Mouse (Mus musculus) olfactory bulb, adult 2 months (tissue): ENCODE data around the gene Gmcl1. TPM values are rescaled to one million over a fixed set of nuclear protein-coding genes. Genes with fewer than 3 reads are reported as not detected.

Experiments
- H3K27ac ChIP-seq: fragments of 200-500 bp; 2 replicates; pipeline ENCODE4 v1.5.1; 2012; ENCODE audit warnings: low read depth, low read length; ENCODE audit not compliant: insufficient read depth
- H3K4me1 ChIP-seq: fragments of 200-500 bp; 2 replicates; pipeline ENCODE4 v1.6.1; 2012; ENCODE audit warnings: low read length; ENCODE audit not compliant: control insufficient read depth, insufficient read depth
- H3K4me3 ChIP-seq: fragments of 200-500 bp; 2 replicates; pipeline ENCODE4 v1.5.1; 2012; ENCODE audit warnings: mild to moderate bottlenecking, low read depth, low read length, moderate library complexity; ENCODE audit not compliant: insufficient read depth
- CTCF ChIP-seq: fragments of 200-500 bp; IDR thresholded peaks from 2 replicates; pipeline ENCODE4 v1.5.1; 2012; ENCODE audit warnings: low read depth, mild to moderate bottlenecking, low read length, moderate library complexity; ENCODE audit not compliant: insufficient read depth
- POLR2A ChIP-seq: fragments of 200-500 bp; IDR thresholded peaks from 2 replicates; pipeline ENCODE4 v1.6.1; 2012; ENCODE audit warnings: mild to moderate bottlenecking, low read depth, low read length, moderate library complexity; ENCODE audit not compliant: insufficient read depth
- WGBS: fragments of 180-500 bp; shearing (Covaris S2); methylation state at CpG from one replicate; pipeline ENCODE4 v1.1.7; 2018; 5-methylcytosine and 5-hydroxymethylcytosine counted together
- polyA plus RNA-seq: library from polyadenylated mRNA; stranded (reverse); fragments of >200 nt; gene quantifications from 2 replicates; pipeline ENCODE4 v1.2.4, GENCODE M21; 2012; ENCODE audit warnings: low replicate concordance; ENCODE audit not compliant: missing spikeins, insufficient read depth, insufficient read length

The Gmcl1 gene
- polyA plus RNA-seq, result not detected in 2 replicates

GRCm38 (mm10) chr6:86733183-86733876 is at the start of gene Gmcl1:
Gmcl1 (minus strand) TSS chr6:86733383.
- peak within 1 kb of the TSS; percentile 15; the same call in 1 of the 2 replicates for H3K27ac ChIP-seq
- WGBS, result under 1% methylated on average over 59 of the region's 59 CpGs
- H3K4me3 ChIP-seq, result peak within 1 kb of the TSS; percentile 77
- TF ChIP-seq CTCF (no peak), POLR2A (peak; percentile 91)
- peaks cover 4% of the 10 kb centered on the region; the same call in 1 of the 2 replicates for H3K4me1 ChIP-seq

- Histone ChIP-seq H3K27ac (no peak overlapping the region), H3K4me3 (no peak overlapping the region), H3K4me1 (peaks cover 5% of the 10 kb centered on the region; the same call in 1 of the 2 replicates)
- 72% methylated on average over 3 of the region's 3 CpGs for WGBS
- TF ChIP-seq CTCF (no peak), POLR2A (no peak)
Measured at GRCm38 (mm10) chr6:86782342-86782741, 49.2 kb upstream of the Gmcl1 start.

GRCm38 (mm10) chr6:86781361-86781957 is 48.3 kb upstream of the Gmcl1 start:
- Histone ChIP-seq H3K27ac (no peak overlapping the region), H3K4me1 (peaks cover 5% of the 10 kb centered on the region; the same call in 1 of the 2 replicates), H3K4me3 (no peak overlapping the region)
- TF ChIP-seq POLR2A (no peak), CTCF (no peak)
- WGBS, result 42% methylated on average over 2 of the region's 2 CpGs

- Histone ChIP-seq H3K4me1 (peaks cover 5% of the 10 kb centered on the region; the same call in 1 of the 2 replicates), H3K27ac (no peak overlapping the region), H3K4me3 (no peak overlapping the region)
- no peak for TF ChIP-seq CTCF
- no peak for TF ChIP-seq POLR2A
- WGBS, result 92% methylated on average over 10 of the region's 10 CpGs
Measured at GRCm38 (mm10) chr6:86778910-86779594, 45.9 kb upstream of the Gmcl1 start.

GRCm38 (mm10) chr6:86777181-86777580 is 44.0 kb upstream of the Gmcl1 start:
- Histone ChIP-seq H3K4me3 (no peak overlapping the region), H3K4me1 (peaks cover 5% of the 10 kb centered on the region; the same call in 1 of the 2 replicates), H3K27ac (no peak overlapping the region)
- TF ChIP-seq CTCF, result no peak
- no peak for TF ChIP-seq POLR2A
- WGBS, result 89% methylated on average over 3 of the region's 3 CpGs

GRCm38 (mm10) chr6:86776706-86777071 is 43.5 kb upstream of the Gmcl1 start:
- WGBS, result 57% methylated on average over 4 of the region's 4 CpGs
- Histone ChIP-seq H3K4me1 (peaks cover 5% of the 10 kb centered on the region; the same call in 1 of the 2 replicates), H3K27ac (no peak overlapping the region), H3K4me3 (no peak overlapping the region)
- TF ChIP-seq CTCF, result no peak

DNA sequence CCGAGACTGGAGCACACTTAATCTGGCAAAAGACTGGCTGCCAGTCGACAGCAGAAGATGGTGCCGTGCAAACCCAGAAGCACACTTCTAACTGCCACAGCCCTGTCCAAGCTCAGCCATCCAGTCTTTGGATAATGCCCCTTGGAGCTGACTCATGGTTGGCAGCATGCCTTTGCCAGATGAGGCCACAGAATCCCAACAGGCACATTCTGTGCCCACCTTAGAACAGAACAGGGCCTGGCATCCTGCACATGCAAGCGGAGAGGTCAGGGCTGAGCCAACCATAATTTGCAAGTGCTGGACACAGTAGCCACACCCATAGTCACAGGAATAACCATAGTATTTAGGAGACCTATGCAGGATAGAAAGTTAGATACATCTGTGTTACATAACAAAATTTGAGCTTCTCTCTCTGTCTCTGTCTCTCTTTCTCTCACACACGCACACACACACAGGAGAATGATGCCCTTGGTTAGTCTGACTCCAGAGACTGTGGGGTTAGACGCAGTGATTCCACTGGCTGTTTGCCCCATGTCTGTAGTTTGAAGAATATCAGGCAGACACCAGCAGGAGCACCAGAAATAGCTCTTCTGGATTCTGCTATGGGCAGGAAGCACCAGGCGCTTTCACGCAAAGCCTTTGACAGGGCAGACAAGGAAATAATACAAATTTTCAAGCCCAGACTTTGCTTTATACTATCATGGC is 43.0 kb upstream of the Gmcl1 start:
- Histone ChIP-seq H3K4me1 (no peaks in the 10 kb centered on the region), H3K4me3 (no peak overlapping the region), H3K27ac (no peak overlapping the region)
- WGBS, result 69% methylated on average over 8 of the region's 8 CpGs
- TF ChIP-seq POLR2A (no peak), CTCF (no peak)

- 96% methylated on average over 6 of the region's 6 CpGs for WGBS
Measured at GRCm38 (mm10) chr6:86774937-86775336, 41.8 kb upstream of the Gmcl1 start.

More at GRCm38 (mm10) chr6:86774937-86775336, 41.8 kb upstream of the Gmcl1 start:
- Histone ChIP-seq H3K4me1 (no peaks in the 10 kb centered on the region), H3K4me3 (no peak overlapping the region), H3K27ac (no peak overlapping the region)
- TF ChIP-seq POLR2A, result no peak
- no peak for TF ChIP-seq CTCF
